Mouse (Mus musculus): ENCODE measurements around the gene Smurf2.

Smurf2 gene

GRCm38 (mm10) chr11:106920551-106921379, at the start of gene Smurf2:
TSS of gene Smurf2 (minus strand) at chr11:106920715.
- DNase-seq, result peak; percentile 85

- no peak for DNase-seq
Observed at GRCm38 (mm10) chr11:106969798-106970197, 49.3 kb upstream of the Smurf2 start.

GRCm38 (mm10) chr11:106967630-106968029, 47.1 kb upstream of the Smurf2 start:
- DNase-seq, result no peak

GRCm38 (mm10) chr11:106965881-106966280, 45.4 kb upstream of the Smurf2 start:
- DNase-seq, result no peak

- no peak for DNase-seq
Observed at GRCm38 (mm10) chr11:106962310-106962709, 41.8 kb upstream of the Smurf2 start.

GRCm38 (mm10) chr11:106961471-106962081, 41.1 kb upstream of the Smurf2 start:
- DNase-seq, result no peak

- DNase-seq, result no peak
Observed at GRCm38 (mm10) chr11:106959121-106959520, 38.6 kb upstream of the Smurf2 start.

- no peak for DNase-seq
Observed at GRCm38 (mm10) chr11:106958407-106959071, 38.0 kb upstream of the Smurf2 start.

- no peak for DNase-seq
Observed at GRCm38 (mm10) chr11:106957271-106957980, 36.9 kb upstream of the Smurf2 start.

- DNase-seq, result no peak
Observed at GRCm38 (mm10) chr11:106954566-106954965, 34.1 kb upstream of the Smurf2 start.

- no peak for DNase-seq
Observed at GRCm38 (mm10) chr11:106954116-106954515, 33.6 kb upstream of the Smurf2 start.

- DNase-seq, result no peak
Observed at GRCm38 (mm10) chr11:106937306-106937705, 16.8 kb upstream of the Smurf2 start.

- DNase-seq, result no peak
Observed at GRCm38 (mm10) chr11:106930366-106930765, 9.9 kb upstream of the Smurf2 start.

- no peak for DNase-seq
Observed at GRCm38 (mm10) chr11:106928935-106929334, 8.4 kb upstream of the Smurf2 start.

- DNase-seq, result no peak
Observed at GRCm38 (mm10) chr11:106927950-106928349, 7.4 kb upstream of the Smurf2 start.

- DNase-seq, result no peak
Observed at GRCm38 (mm10) chr11:106927226-106927625, 6.7 kb upstream of the Smurf2 start.

- no peak for DNase-seq
Observed at GRCm38 (mm10) chr11:106926732-106927131, 6.2 kb upstream of the Smurf2 start.

GRCm38 (mm10) chr11:106919612-106920550, 634 bp downstream of the Smurf2 start:
- DNase-seq, result peak; percentile 54

- DNase-seq, result no peak
Observed at GRCm38 (mm10) chr11:106918901-106919300, 1.6 kb downstream of the Smurf2 start.

- DNase-seq, result peak; percentile 47
Observed at GRCm38 (mm10) chr11:106911257-106911656, 9.3 kb downstream of the Smurf2 start.

GRCm38 (mm10) chr11:106908016-106908415, 12.5 kb downstream of the Smurf2 start:
- DNase-seq, result peak; percentile 43

GRCm38 (mm10) chr11:106907253-106907652, 13.3 kb downstream of the Smurf2 start:
- DNase-seq, result no peak

Measured in cerebellum, adult 9-10 months (tissue).